Mouse (Mus musculus): ENCODE measurements around the gene Gm49721. TPM values are rescaled to one million over a fixed set of nuclear protein-coding genes. Genes with fewer than 3 reads are reported as not detected.
"Not testable (repeated sequence)": the region's sequence is repeated elsewhere in the genome, so short reads cannot be mapped to it uniquely, and the experiment has no call there.

The Gm49721 gene
- 0.91 and 1.5 TPM in 2 replicates for polyA plus RNA-seq (2012; rRNA removed)

- not testable (repeated sequence) for H3K4me1 ChIP-seq (ENCODE audit: control insufficient read depth, insufficient read depth, low read length); H3K27ac ChIP-seq (ENCODE audit: insufficient read depth, low read length)
- H3K4me3 ChIP-seq (ENCODE audit: insufficient read depth, low read length) = peak within 1 kb of the TSS; percentile 42
Measured at GRCm38 (mm10) chr17:6978287-6979248, at the start of gene Gm49721. Gene Gm49721 (plus strand): TSS chr17:6978904.

DNA sequence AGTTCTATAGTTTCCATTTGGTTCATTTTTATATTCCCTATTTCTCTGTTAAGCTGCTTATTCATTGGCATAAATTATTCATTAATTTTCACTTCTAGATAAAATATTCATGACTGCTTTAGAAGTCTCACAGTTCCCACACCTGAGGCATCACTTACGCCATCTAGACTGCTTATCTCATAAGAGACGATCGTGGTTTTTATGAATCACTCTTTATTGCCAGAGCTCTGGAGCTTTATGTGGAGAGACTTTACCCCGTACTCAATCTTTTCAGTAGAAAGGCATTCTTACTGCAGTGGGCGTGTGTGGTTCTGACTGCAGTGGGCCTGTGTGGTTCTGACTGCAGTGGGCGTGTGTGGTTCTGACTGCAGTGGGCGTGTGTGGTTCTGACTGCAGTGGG is 47.1 kb upstream of the Gm49721 start:
- not testable (repeated sequence) for H3K4me3 ChIP-seq (ENCODE audit: insufficient read depth, low read length); H3K4me1 ChIP-seq (ENCODE audit: control insufficient read depth, insufficient read depth, low read length); H3K27ac ChIP-seq (ENCODE audit: insufficient read depth, low read length)

- not testable (repeated sequence) for H3K4me3 ChIP-seq (ENCODE audit: insufficient read depth, low read length); H3K4me1 ChIP-seq (ENCODE audit: control insufficient read depth, insufficient read depth, low read length); H3K27ac ChIP-seq (ENCODE audit: insufficient read depth, low read length)
Measured at GRCm38 (mm10) chr17:6942560-6942959, 36.1 kb upstream of the Gm49721 start.

DNA sequence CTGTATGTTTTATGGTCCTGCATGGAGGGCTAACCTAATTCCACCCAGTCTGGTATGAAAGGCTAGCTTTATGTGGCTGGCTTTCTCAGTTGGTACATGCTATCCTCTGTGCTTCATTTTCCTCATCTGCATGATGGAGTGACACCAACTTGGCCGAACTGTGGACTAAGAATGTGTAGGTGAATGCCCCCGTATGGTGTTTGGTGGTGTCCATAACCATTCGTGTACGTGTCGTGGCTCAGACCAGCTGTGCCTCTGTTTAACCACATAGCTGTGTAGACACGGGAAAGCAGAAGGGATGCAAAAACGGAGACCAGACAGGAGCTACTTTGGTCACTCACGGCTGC is 31.1 kb upstream of the Gm49721 start:
- H3K4me1 ChIP-seq (ENCODE audit: control insufficient read depth, insufficient read depth, low read length); H3K27ac ChIP-seq (ENCODE audit: insufficient read depth, low read length): not testable (repeated sequence)
- peak overlapping the region; percentile 67 for H3K4me3 ChIP-seq (ENCODE audit: insufficient read depth, low read length)

GRCm38 (mm10) chr17:6947984-6948768 is 30.5 kb upstream of the Gm49721 start, which contains the start of gene Rsph3b:
Gene Rsph3b (minus strand): TSS chr17:6948682.
- H3K4me1 ChIP-seq (ENCODE audit: control insufficient read depth, insufficient read depth, low read length) = not testable (repeated sequence)
- TF ChIP-seq POLR2A (IDR thresholded peaks at IDR 0.05; ENCODE audit: extremely low read depth, insufficient read depth, low read length) = 0 out of 2 replicates have a peak, but pooled peaks have one; percentile 15
- Histone ChIP-seq H3K27ac (ENCODE audit: insufficient read depth, low read length) (peak within 1 kb of the TSS; percentile 61), H3K4me3 (ENCODE audit: insufficient read depth, low read length) (peak within 1 kb of the TSS; percentile 67)

GRCm38 (mm10) chr17:6948769-6949228 is 29.9 kb upstream of the Gm49721 start:
- peak overlapping the region; percentile 67; the same call in 1 of the 2 replicates for H3K4me3 ChIP-seq (ENCODE audit: insufficient read depth, low read length)
- H3K4me1 ChIP-seq (ENCODE audit: control insufficient read depth, insufficient read depth, low read length) = not testable (repeated sequence)
- peak overlapping the region; percentile 61; the same call in 1 of the 2 replicates for H3K27ac ChIP-seq (ENCODE audit: insufficient read depth, low read length)

- not testable (repeated sequence) for H3K4me3 ChIP-seq (ENCODE audit: insufficient read depth, low read length); H3K27ac ChIP-seq (ENCODE audit: insufficient read depth, low read length); H3K4me1 ChIP-seq (ENCODE audit: control insufficient read depth, insufficient read depth, low read length)
Measured at GRCm38 (mm10) chr17:6958881-6959280, 19.8 kb upstream of the Gm49721 start.

DNA sequence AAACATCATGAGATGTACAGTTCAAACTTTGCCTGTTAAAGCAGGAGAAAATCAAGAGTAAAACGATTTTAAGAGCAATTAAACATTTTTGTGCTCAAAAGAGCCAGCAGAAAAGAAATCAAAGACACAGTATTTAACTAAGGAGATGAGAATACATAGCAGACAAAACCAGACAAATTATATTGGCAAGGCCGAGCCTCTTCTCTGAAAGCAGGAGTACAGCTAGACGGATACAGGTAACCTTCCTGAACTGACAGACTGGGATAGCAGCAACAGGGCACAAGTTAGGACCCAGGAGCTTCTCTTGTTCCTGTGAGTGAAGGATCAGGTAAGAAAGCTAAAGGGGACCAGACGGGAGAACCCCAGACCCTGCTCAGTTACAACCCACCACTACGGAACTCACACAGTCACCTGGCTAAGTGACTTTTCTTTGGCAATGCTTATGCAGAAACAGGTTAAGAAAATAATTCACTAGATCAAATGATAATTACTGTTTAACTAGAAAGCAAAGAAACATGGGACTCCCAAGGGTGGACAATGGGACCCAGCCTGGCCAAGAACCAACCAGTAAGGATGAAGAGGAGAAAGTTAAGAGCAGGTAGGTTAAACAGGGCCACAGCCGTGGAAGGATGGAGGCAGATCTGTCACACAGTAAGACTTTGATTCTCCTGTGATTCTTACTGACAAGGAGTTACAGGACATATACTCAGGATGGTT is 19.0 kb upstream of the Gm49721 start:
- not testable (repeated sequence) for H3K4me3 ChIP-seq (ENCODE audit: insufficient read depth, low read length); H3K4me1 ChIP-seq (ENCODE audit: control insufficient read depth, insufficient read depth, low read length); H3K27ac ChIP-seq (ENCODE audit: insufficient read depth, low read length)

DNA sequence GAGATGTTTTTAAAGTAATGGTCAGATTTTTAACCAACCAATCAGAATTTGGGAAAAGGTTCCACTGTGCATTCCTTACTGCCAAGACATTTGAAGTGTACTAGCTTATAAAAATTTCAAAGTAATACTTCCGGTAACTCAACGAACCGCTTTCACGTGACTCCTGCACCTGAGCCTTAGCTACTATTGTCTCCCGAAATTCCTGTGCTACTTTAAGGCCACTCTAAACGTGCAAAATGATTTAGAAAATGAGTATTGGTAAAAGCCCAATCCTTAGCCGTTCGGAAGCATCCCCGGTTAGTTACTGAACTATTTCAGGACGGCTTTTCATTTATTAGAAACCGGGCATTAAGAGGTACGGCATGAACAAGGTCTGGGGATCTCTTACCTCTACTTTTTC is 18.4 kb upstream of the Gm49721 start:
- peak overlapping the region; percentile 31; the same call in 1 of the 2 replicates for H3K4me3 ChIP-seq (ENCODE audit: insufficient read depth, low read length)
- not testable (repeated sequence) for H3K4me1 ChIP-seq (ENCODE audit: control insufficient read depth, insufficient read depth, low read length); H3K27ac ChIP-seq (ENCODE audit: insufficient read depth, low read length)

DNA sequence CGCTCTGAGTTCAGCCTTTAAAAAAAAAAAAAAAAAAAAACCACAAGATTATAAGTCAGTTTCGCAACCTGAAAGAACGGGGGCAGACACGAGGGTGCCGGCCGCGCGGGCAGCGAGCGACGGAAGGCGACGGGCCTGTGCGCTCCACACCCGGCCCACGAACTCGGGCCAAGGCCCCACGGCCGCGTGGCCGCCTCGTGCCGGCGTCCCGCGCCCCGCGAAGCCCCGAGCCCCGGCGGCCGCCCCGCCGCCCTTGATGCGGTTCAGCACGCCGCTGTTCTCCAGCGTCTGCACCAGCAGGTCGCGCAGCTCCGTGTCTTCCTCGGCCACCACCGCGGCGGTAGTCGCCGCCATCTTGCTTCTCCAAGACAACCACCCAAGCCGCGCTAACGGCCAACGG is 17.9 kb upstream of the Gm49721 start, which contains the start of gene Tagap1:
Gene Tagap1, minus strand, starts transcription at position 381 of the 400 bp plus-strand sequence.
- peak within 1 kb of the TSS; percentile 64 for H3K4me3 ChIP-seq (ENCODE audit: insufficient read depth, low read length)
- H3K27ac ChIP-seq (ENCODE audit: insufficient read depth, low read length); H3K4me1 ChIP-seq (ENCODE audit: control insufficient read depth, insufficient read depth, low read length): not testable (repeated sequence)

- H3K27ac ChIP-seq (ENCODE audit: insufficient read depth, low read length); H3K4me1 ChIP-seq (ENCODE audit: control insufficient read depth, insufficient read depth, low read length): not testable (repeated sequence)
- H3K4me3 ChIP-seq (ENCODE audit: insufficient read depth, low read length) = peak overlapping the region; percentile 64
Measured at GRCm38 (mm10) chr17:6961181-6962000, 17.3 kb upstream of the Gm49721 start.

DNA sequence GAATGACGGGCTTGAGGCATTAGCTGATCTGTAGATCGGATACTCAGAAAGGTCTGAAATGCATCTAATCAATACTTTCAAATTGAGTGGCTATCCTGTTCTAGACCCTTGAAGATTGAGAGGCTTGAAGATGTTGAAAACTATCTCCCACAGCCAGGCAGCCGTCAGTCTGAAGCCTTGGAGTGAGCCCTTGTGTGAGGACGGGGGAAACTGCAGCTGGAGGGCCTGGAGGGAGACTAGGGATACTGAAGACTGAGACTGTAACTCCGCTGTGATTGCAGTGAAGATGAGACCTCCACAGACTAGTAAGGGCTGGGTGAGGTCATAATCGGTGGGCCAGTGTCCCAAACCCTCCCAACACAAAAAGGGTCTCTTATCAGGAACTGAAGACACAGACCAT is 16.4 kb upstream of the Gm49721 start:
- H3K4me3 ChIP-seq (ENCODE audit: insufficient read depth, low read length); H3K4me1 ChIP-seq (ENCODE audit: control insufficient read depth, insufficient read depth, low read length); H3K27ac ChIP-seq (ENCODE audit: insufficient read depth, low read length): not testable (repeated sequence)

GRCm38 (mm10) chr17:6962936-6963335 is 15.8 kb upstream of the Gm49721 start:
- H3K4me3 ChIP-seq (ENCODE audit: insufficient read depth, low read length); H3K27ac ChIP-seq (ENCODE audit: insufficient read depth, low read length); H3K4me1 ChIP-seq (ENCODE audit: control insufficient read depth, insufficient read depth, low read length): not testable (repeated sequence)

Measured in cortical plate, adult 2 months (tissue).